Mouse (Mus musculus) small intestine, adult 2 months (tissue): ENCODE results near the gene Zbtb7b.

Source experiments
- CTCF ChIP-seq: fragments of 200-500 bp; IDR thresholded peaks from 2 replicates; pipeline ENCODE4 v1.5.1; 2012; ENCODE audit warnings: low read depth, mild to moderate bottlenecking, control low read depth, inconsistent platforms, low read length, moderate library complexity, mixed read lengths; ENCODE audit not compliant: insufficient replicate concordance, insufficient read length; ENCODE audit errors: extremely low read depth
- POLR2A ChIP-seq: fragments of 200-500 bp; IDR thresholded peaks from 2 replicates; pipeline ENCODE4 v1.6.1; 2012; ENCODE audit warnings: low read depth, mild to moderate bottlenecking, control low read depth, inconsistent platforms, low read length, moderate library complexity

GRCm38 (mm10) chr3:89396654-89397005 lies 2.1 kb upstream of the Zbtb7b start:
- TF ChIP-seq POLR2A (no peak), CTCF (no peak)
